Mouse (Mus musculus): ENCODE measurements around the gene Ablim1.

Gene Ablim1

DNA sequence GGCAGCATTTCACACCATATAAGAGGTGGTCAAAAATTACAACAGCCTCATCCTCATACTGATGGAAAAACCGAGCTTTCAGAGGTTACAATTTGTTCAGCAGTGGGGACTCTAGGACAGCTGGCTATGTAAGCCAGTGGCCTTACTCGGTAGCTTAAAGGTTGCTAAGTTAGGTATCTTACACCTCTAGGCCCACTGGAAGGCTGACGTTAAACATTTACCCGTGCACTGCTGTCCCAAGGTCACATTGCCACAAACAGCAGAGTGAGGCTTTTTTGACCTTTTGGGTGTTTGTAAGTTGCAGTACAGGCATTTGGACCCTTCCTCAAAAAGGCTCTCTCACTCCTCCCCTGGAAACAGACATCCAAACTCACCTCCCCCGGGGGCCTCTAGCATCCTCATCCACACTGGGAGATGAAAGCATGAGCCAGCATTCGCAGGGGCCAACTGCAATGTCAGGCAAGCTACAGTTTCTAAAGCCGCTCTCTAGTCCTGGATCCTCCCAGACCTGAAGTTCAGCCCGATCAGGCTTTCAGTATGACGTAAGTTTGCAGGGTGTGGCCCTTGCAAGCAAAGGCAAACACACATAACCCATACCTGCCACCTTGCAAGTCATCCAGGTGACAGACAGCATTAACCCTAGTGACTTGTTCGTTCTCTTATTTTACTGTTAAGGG lies 132.7 kb downstream of the Ablim1 start:
- DNase-seq (ENCODE audit: low spot score), result no peak

DNA sequence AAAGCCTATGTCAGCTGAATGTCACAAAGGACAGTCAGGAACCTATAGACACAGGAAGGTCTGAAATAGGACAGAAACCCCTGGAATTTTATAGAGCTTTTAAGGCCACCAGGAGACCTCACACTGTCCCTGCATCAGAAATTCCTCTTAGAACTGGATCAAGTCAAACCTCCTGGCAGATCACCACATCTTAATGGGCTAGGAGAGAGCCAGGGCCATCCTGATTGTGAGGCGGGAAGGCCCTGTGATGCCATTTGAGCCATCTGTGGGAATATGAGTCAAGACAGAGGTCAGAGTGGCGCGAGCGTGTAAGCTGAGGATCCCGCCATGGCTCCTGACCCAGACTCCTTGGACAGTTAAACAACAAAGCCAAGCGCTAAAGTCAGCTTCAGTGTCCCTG lies 133.4 kb downstream of the Ablim1 start:
- DNase-seq (ENCODE audit: low spot score), result no peak

DNA sequence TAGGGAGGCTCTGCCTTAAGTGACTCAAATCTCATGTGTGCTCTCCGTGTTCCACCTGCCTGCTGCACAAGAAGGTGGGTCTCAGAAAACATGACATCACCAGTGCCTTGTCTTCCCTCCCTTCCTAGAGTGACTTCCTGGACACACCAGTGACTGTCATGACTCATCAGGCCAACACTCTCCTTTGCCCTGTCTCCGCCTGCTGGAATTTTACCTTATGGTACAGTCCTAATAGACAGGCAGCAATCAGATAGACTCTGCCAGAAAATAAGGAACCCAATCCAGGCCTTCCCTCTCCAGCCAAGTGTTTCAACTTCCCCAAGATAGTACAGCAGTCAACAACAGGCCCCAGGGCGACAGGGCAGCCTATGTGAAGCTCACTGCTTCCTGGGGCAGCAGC lies 133.8 kb downstream of the Ablim1 start:
- DNase-seq (ENCODE audit: low spot score), result no peak

GRCm38 (mm10) chr19:57180333-57180732 lies 134.4 kb downstream of the Ablim1 start:
- no peak for DNase-seq (ENCODE audit: low spot score)

GRCm38 (mm10) chr19:57179269-57179668 lies 135.4 kb downstream of the Ablim1 start:
- no peak for DNase-seq (ENCODE audit: low spot score)

DNA sequence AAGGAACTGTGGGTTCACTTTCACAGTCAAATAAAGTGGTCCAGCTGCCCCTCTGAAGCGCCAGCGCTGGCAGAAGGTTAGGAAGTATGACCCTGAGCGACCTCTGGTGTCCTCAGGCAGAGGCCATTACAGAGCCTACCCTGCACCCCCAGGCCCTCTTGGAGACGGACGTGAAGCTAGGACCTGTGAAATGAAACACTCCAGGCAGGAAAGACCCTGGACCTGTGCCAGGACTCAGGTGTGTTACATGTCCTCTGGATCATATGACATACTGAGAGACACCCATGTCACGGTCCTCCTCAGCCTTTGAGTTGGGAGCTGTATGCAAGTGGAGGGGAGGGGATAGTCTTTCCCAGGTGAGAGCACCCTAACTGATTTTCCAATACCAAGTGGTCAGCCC lies 137.4 kb downstream of the Ablim1 start:
- DNase-seq (ENCODE audit: low spot score), result no peak

- no peak for DNase-seq (ENCODE audit: low spot score)
Observed at GRCm38 (mm10) chr19:57175077-57175476, 139.6 kb downstream of the Ablim1 start.

GRCm38 (mm10) chr19:57174541-57174940 lies 140.2 kb downstream of the Ablim1 start:
- DNase-seq (ENCODE audit: low spot score), result no peak

GRCm38 (mm10) chr19:57174045-57174444 lies 140.7 kb downstream of the Ablim1 start:
- DNase-seq (ENCODE audit: low spot score), result no peak

- no peak for DNase-seq (ENCODE audit: low spot score)
Observed at GRCm38 (mm10) chr19:57172321-57172720, 142.4 kb downstream of the Ablim1 start.

- DNase-seq (ENCODE audit: low spot score), result no peak
Observed at GRCm38 (mm10) chr19:57170880-57171279, 143.8 kb downstream of the Ablim1 start.

GRCm38 (mm10) chr19:57169485-57169884 lies 145.2 kb downstream of the Ablim1 start:
- DNase-seq (ENCODE audit: low spot score), result no peak

- DNase-seq (ENCODE audit: low spot score), result no peak
Observed at GRCm38 (mm10) chr19:57167721-57168120, 147.0 kb downstream of the Ablim1 start.

GRCm38 (mm10) chr19:57164882-57165281 lies 149.8 kb downstream of the Ablim1 start:
- DNase-seq (ENCODE audit: low spot score), result no peak

DNA sequence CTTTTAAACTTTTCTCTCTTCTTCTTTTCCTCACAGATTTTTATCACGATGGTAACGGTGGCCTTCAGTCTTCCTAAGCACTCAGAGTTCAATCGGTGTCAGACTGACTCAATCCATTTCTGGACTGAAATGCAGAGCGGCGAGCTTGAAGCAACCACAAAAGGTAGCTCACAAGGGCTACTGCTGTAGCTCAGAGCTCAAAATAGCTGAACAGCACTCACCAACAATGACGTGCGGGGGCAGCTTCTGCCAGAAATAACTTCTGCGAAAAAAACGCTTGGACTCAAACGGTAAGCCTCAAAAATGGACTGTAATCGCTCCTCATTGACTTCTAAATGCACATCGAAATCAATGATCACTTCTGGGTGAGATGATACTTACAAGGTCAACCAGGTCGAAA lies 151.4 kb downstream of the Ablim1 start:
- no peak for DNase-seq (ENCODE audit: low spot score)

GRCm38 (mm10) chr19:57161978-57162727 lies 152.6 kb downstream of the Ablim1 start:
- DNase-seq (ENCODE audit: low spot score), result no peak

- peak; percentile 46 for DNase-seq (ENCODE audit: low spot score)
Observed at GRCm38 (mm10) chr19:57161010-57161660, 153.6 kb downstream of the Ablim1 start.

GRCm38 (mm10) chr19:57157731-57158343 lies 156.9 kb downstream of the Ablim1 start:
- DNase-seq (ENCODE audit: low spot score), result no peak

DNA sequence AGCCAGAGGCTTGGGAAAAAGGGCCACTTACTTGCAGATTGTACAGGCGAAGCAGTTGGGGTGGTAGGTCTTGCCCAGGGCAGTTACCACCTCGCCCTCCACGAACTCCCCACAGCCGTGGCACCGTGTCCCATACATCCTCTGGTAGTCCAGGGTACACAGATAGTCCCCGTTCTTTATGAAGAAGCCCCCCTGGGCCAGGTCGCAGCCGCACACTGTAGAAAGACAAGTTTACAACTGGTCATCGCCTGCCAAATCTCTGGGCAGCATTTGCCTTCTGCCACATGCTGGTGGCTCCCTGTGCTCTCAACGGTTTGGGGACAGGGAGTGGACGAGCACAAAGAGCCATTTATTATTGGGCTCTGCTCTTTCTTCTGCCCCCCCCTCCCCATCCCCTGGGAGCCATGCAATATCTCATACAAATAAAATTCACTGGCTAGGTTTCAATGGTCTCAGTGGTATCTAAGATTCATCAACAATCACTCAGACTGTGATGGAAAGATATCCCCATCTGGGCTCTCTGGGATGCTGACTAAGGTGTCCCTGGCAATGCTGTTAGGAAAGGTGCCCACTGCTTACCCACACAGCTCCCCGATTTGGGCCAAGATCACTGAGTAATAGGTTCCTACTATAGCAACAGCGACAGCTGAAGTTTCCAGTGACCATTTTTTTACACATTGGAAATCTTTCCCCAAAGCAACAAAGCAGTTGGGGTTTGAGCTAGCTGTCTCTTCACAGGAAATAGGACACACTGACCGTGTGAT lies 159.4 kb downstream of the Ablim1 start:
- no peak for DNase-seq (ENCODE audit: low spot score)

DNA sequence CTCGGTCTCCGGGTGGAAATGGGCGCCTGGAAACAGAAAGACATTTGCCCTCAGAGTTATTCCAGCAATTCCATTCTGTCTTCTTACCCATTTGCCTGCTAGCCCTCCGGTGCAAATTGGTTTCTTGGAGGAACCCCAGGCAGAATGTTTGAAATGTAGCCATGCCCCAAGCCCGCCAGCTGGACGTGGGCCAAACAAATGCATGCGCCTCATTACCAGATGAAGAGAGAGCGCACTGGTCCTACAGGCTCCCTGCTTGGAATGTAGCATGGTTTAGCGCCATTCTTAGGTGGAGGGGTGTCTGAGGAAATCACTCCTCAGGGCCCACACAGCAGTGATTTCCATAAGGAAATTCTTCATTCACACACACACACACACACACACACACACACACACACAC lies 162.4 kb downstream of the Ablim1 start:
- no peak for DNase-seq (ENCODE audit: low spot score)

DNA sequence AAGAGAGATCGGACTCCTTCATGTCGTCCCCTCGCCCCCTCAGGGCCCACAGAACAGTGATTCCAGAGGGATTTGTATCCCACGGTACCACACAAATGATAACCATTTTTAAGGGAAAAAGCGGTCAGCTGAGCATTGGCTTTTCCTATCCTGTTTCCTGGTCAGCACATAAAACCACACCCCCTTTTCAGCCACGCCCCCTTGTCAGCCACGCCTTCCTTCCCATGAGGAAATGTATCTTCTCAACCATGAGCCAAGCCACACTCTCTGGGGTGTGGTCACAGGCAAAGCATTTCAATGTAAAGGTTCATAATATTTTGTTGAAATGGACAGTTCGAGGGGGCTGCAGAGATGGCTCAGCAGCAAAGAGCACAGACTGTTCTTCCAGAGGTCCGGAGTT lies 163.2 kb downstream of the Ablim1 start:
- DNase-seq (ENCODE audit: low spot score), result no peak

DNA sequence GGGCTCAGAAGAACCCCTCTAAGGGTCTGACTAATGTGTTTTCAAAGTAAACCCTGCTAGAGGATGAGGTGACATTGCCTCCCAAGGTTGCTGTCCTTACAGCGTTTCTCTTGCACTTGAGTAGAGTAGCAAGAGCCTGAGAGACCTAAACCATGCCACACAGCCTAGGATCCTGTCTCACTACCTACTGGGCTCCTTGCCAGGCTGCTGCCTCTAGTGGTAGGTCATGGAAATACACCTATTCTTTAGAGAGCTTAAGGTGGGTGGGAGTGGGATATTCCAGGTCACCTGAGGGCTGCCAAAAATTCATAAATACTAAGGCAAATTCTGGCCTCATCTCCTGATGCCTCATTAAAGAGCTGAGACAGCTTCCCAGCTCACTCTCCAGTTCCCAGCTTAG lies 164.4 kb downstream of the Ablim1 start:
- peak; percentile 71 for DNase-seq (ENCODE audit: low spot score)

Data from embryo, embryonic 10 days (tissue).